Mouse (Mus musculus) hindbrain, embryonic 13.5 days (tissue): ENCODE results near the gene E130309D02Rik. TPM values are rescaled to one million over a fixed set of nuclear protein-coding genes. Genes with fewer than 3 reads are reported as not detected.
A peak's percentile ranks its signal among the peaks of the same experiment; 100 is the strongest.

Source experiments
- ATAC-seq: fragments of 200-750 bp; cut with Nextera tagmentation; 2 replicates; pipeline ENCODE4 v1.8.0; 2017; ENCODE audit warnings: moderate TSS enrichment; ENCODE audit not compliant: low FRiP score
- H3K27ac ChIP-seq: fragments of 300-500 bp; sonication (generic); 2 replicates; pipeline ENCODE4 v1.5.1; 2015; ENCODE audit warnings: inconsistent platforms, mild to moderate bottlenecking, moderate library complexity
- H3K27me3 ChIP-seq: fragments of 300-500 bp; sonication (generic); 2 replicates; pipeline ENCODE4 v1.6.1; 2015; ENCODE audit warnings: mild to moderate bottlenecking, inconsistent platforms
- H3K36me3 ChIP-seq: fragments of 300-500 bp; sonication (generic); 2 replicates; pipeline ENCODE4 v1.6.1; 2015; ENCODE audit warnings: mild to moderate bottlenecking, inconsistent platforms
- H3K4me1 ChIP-seq: fragments of 300-500 bp; sonication (generic); replicated peaks from 2 replicates; pipeline ENCODE4 v1.6.1; 2015; ENCODE audit warnings: inconsistent platforms
- H3K4me2 ChIP-seq: fragments of 300-500 bp; sonication (generic); 2 replicates; pipeline ENCODE4 v1.6.1; 2015; ENCODE audit warnings: inconsistent platforms, mild to moderate bottlenecking, moderate library complexity
- H3K4me3 ChIP-seq: fragments of 300-500 bp; sonication (generic); 2 replicates; pipeline ENCODE4 v1.5.1; 2015; ENCODE audit warnings: mild to moderate bottlenecking, inconsistent platforms
- H3K9ac ChIP-seq: fragments of 300-500 bp; sonication (generic); 2 replicates; pipeline ENCODE4 v1.6.1; 2015; ENCODE audit warnings: mild to moderate bottlenecking, inconsistent platforms
- H3K9me3 ChIP-seq: fragments of 300-500 bp; sonication (generic); 2 replicates; pipeline ENCODE4 v1.6.1; 2016; ENCODE audit warnings: inconsistent platforms
- WGBS: fragments of 180-500 bp; shearing (Covaris S2); methylation state at CpG from one replicate; pipeline ENCODE4 v1.1.7; 2015; 5-methylcytosine and 5-hydroxymethylcytosine counted together
- polyA plus RNA-seq: library from polyadenylated mRNA; unstranded; fragments of >200 nt; fragmentation: Nextera tagmentation; extraction: Ambion mirVana; gene quantifications from 2 replicates; pipeline ENCODE4 v1.2.1, GENCODE M21; 2015

The E130309D02Rik gene
- polyA plus RNA-seq, 1 experiment from 2014 or later, result 36.2 TPM

DNA sequence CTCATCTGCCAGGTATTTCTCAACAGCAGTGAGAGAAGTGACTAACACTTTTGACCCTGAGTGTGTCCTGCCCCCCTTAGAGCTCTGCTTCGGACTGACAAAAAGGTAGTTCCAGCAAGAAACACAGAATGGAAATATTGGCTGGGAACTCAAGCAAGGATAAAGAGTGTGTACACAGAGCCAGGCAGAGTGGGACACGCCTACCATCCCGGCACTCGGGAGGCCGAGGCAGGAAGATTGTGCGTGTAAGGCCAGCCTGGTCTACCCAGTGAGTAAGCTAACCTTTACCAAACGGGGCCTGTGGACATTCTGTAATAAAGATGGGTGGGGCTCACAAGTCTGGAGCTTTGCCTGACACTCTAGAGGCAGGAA is 19.9 kb upstream of the E130309D02Rik start:
- H3K36me3 ChIP-seq, result no peaks in the 10 kb centered on the region
- peak overlapping the region; percentile 16; the same call in 1 of the 2 replicates for H3K9ac ChIP-seq
- H3K27ac ChIP-seq, result no peak overlapping the region
- peaks cover 2% of the 10 kb centered on the region for H3K4me1 ChIP-seq
- H3K4me3 ChIP-seq, result no peak overlapping the region
- no peaks in the 10 kb centered on the region for H3K9me3 ChIP-seq
- 0 out of 2 replicates have a peak, but pooled peaks cover 3% of the 10 kb centered on the region for H3K27me3 ChIP-seq
- WGBS, result 92% methylated on average over 7 of the region's 7 CpGs
- no peak for ATAC-seq
- H3K4me2 ChIP-seq, result no peak overlapping the region

DNA sequence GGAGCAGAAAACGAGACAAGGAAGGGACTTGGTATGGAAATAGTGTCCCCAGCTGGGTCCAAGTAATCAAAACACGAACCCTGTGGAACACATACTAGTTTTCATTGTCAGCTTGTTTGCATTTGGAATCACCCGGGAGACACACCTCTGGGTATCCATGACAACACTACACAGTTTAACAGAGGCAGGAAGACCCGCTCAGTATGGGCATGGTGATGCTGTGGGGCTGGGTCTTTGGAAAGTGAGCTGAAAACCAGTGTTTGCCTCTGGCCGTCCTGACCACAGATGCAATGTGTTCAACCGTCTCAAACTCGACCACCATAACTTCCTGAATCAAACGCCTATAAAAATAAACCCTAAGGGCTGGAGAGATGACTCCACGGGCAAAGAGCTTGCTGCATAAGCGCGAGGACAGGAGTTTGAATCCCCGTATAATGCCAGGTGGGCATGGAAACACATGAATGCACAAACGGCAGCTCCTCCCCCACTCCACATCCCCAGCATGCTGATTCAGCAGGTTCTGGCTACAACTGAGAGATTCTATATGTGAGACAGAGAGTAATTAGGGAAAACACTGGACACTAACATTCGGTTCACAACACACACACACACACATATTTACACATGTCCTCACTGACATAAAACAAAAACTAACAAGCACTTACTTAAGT is 19.4 kb upstream of the E130309D02Rik start:
- Histone ChIP-seq H3K27me3 (0 out of 2 replicates have a peak, but pooled peaks cover 3% of the 10 kb centered on the region), H3K4me2 (no peak overlapping the region), H3K27ac (no peak overlapping the region), H3K9ac (peak overlapping the region; percentile 16; the same call in 1 of the 2 replicates), H3K4me1 (peaks cover 8% of the 10 kb centered on the region), H3K4me3 (no peak overlapping the region), H3K36me3 (no peaks in the 10 kb centered on the region), H3K9me3 (no peaks in the 10 kb centered on the region)
- no peak for ATAC-seq
- WGBS, result 64% methylated on average over 14 of the region's 14 CpGs

DNA sequence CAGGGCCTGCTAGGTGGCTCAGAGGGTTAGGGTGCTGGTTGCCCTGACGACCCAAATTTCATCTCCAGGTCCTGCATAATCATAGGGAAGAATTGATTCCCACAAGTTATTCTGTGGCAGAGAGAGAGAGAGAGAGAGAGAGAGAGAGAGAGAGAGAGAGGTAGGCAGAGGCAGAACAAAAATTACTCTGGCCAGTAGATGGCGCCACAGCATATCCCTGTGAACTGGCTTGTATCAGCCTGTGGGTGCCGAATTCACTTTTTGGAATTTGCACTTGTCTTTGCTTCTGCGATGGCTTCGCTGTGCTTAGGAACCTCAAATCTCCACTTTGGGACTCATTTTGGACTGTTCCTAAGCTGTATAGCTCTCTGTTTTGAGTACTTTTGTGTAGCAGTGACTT is 18.7 kb upstream of the E130309D02Rik start:
- Histone ChIP-seq H3K9me3 (no peaks in the 10 kb centered on the region), H3K36me3 (no peaks in the 10 kb centered on the region), H3K27ac (no peak overlapping the region), H3K4me1 (peaks cover 8% of the 10 kb centered on the region), H3K9ac (no peak overlapping the region), H3K4me3 (no peak overlapping the region), H3K4me2 (no peak overlapping the region), H3K27me3 (0 out of 2 replicates have a peak, but pooled peaks cover 3% of the 10 kb centered on the region)
- WGBS, result 16% methylated on average over 5 of the region's 5 CpGs
- no peak for ATAC-seq

DNA sequence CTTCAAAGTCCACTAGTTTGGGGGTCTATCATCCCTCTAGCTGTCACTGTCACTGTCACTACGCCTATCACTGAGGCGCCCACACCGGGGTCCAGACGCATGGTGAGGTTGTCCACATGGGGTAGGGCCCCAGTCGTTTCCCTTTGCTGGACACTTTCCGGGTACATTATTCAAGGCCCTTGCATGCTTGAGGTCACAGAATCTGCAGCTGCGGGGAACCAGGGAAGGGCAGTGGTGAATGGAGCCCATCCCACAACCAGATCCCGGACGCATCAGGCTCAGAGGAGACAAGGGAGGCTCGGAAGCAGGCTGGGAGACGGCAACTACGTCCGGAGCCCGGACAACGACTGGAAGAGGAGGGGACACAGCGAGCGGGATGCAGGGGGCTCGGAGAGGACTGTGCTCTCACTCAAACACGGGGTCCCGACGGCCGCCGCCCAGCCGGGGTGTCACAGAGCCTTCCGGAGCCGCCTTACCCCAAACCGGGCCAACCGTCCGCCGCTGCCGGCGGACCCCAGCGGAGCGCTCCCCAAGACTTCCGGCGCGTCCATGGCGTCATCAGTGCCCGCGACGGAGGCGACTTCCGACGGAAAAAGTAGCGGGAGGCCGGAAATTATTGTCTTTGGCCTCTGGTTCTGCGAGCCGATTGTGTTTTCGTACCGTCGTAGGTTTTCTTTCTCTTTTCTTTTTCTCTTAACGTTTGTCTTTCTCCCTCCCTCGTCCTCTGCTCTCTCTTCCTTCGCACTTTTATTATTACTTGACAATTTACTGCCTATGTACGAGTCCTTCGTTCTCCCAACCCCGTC is 13.7 kb upstream of the E130309D02Rik start, which contains the start of gene Zdhhc4:
TSS of gene Zdhhc4 (minus strand) at position 567 of the 806 bp plus-strand sequence.
- Histone ChIP-seq H3K4me3 (peak within 1 kb of the TSS; percentile 92), H3K4me1 (peaks cover 25% of the 10 kb centered on the region), H3K36me3 (peaks cover 31% of the 10 kb centered on the region), H3K27me3 (no peaks in the 10 kb centered on the region), H3K9ac (peak within 1 kb of the TSS; percentile 90), H3K9me3 (no peaks in the 10 kb centered on the region), H3K4me2 (peak within 1 kb of the TSS; percentile 95), H3K27ac (peak within 1 kb of the TSS; percentile 74)
- ATAC-seq, result peak; percentile 79
- WGBS, result under 1% methylated on average over 57 of the region's 57 CpGs

DNA sequence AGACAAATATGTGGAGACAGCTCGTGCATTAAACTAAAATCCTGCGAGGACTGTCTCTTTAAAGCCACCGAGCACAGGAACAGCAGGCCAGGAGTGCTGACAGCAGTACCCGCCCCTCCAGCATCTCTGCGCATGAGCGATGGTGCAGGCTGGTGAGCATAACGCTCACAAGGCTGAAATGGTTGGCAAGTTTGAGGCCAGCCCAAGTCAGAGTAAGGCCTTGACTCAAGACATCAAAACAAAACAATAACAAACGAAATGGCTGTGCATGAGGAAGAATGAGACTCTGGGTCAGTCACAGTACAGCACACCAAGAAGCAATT is 2.1 kb upstream of the E130309D02Rik start:
- no peaks in the 10 kb centered on the region for H3K27me3 ChIP-seq
- no peak for ATAC-seq
- H3K4me3 ChIP-seq, result no peak overlapping the region
- no peak overlapping the region for H3K9ac ChIP-seq
- WGBS, result 86% methylated on average over 8 of the region's 8 CpGs
- no peak overlapping the region for H3K4me2 ChIP-seq
- H3K4me1 ChIP-seq, result peaks cover 24% of the 10 kb centered on the region
- H3K36me3 ChIP-seq, result peaks cover 71% of the 10 kb centered on the region
- no peak overlapping the region for H3K27ac ChIP-seq
- H3K9me3 ChIP-seq, result no peaks in the 10 kb centered on the region

DNA sequence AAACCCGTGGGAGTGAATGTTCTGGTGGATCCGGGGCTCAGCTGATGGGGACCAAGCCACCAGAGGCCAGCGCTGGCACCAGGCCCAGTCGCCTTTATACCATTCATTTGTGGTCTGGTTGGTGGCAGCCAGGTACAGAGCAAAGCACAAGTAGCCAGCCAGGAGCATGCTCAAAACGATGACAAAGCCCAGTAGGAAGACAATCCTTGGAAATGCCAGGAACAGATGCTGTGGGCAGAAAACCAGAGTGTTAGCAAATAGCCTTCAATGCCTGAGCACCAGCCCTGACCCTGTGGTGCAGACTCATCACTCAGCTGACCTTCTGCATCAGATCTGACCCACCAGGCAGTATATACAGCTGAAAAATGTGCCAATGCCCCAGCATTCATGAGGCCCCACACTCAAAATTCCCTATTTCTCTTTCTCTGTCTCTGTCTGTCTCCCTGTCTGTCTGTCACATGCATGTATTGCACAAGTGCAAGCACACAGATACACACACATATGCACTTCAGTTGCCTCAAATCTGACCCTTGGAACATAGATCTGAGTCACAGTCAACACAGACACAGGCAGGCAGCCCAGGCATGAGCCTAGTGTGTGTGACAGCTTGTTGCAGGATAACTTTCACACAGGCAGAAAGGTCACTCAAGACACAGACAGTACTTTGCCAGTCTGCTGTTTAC is 1.6 kb upstream of the E130309D02Rik start:
- peaks cover 26% of the 10 kb centered on the region for H3K4me1 ChIP-seq
- H3K4me3 ChIP-seq, result no peak overlapping the region
- 0 out of 2 replicates have a peak overlapping the region, but pooled peaks have one; percentile 19 for H3K9ac ChIP-seq
- 86% methylated on average over 5 of the region's 5 CpGs for WGBS
- H3K27ac ChIP-seq, result no peak overlapping the region
- peaks cover 71% of the 10 kb centered on the region for H3K36me3 ChIP-seq
- no peak overlapping the region for H3K4me2 ChIP-seq
- no peaks in the 10 kb centered on the region for H3K9me3 ChIP-seq
- H3K27me3 ChIP-seq, result no peaks in the 10 kb centered on the region
- ATAC-seq, result no peak

DNA sequence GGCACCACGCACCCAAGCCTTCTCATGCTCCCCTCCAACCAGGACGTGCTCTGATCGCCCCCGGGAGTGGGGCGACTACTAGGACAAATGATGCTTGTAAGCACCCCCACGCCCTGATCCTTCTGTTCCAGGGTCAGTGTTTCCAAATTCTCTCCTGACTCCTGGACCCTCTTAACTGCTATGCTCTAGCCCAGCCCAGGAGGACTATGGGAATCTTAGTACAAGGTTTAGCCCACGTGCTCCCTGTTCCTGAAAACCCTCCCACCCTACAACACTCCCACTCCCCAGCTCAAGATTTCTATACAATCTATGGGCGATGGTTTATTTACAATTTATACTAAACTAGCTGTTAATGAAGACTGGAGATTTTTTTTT is 341 bp upstream of the E130309D02Rik start:
- H3K27ac ChIP-seq, result peak overlapping the region; percentile 98; the same call in 1 of the 2 replicates

DNA sequence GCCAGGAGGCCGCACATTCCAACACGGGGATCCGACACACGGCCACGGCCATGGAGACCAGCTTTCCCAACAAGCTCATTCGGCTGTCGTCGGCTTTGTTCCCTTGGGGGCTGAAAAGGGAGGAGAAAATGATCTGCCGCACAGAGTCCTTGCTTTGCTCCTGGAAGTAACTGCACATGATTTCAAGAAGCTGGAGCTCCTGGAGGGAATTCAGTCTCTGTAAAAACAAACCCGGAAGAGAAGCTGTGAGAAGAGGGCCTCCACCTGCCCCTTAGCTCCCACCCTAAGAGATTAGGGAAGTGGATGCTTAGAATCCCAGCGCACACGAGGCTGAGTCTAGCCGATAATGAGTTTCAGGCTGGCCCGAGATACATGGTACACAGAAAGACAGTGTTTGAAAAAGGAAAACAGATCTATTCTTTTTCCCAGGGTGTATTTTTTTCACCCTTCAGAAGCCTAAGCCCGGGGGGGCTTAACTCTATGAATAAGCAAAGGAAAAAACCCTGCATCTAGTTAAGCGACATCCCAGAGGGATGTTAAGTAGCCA is 904 bp downstream of the E130309D02Rik start:
- H3K4me2 ChIP-seq, result peak overlapping the region; percentile 86
- H3K4me3 ChIP-seq, result peak overlapping the region; percentile 86
- no peak for ATAC-seq
- peak overlapping the region; percentile 95 for H3K9ac ChIP-seq
- peaks cover 71% of the 10 kb centered on the region for H3K36me3 ChIP-seq
- H3K9me3 ChIP-seq, result no peaks in the 10 kb centered on the region
- H3K4me1 ChIP-seq, result peaks cover 45% of the 10 kb centered on the region
- WGBS, result 1% methylated on average over 16 of the region's 16 CpGs
- peak overlapping the region; percentile 98 for H3K27ac ChIP-seq
- H3K27me3 ChIP-seq, result no peaks in the 10 kb centered on the region

More for the DNA sequence above, 341 bp upstream of the E130309D02Rik start:
- Histone ChIP-seq H3K27me3 (no peaks in the 10 kb centered on the region), H3K4me3 (peak overlapping the region; percentile 86), H3K4me1 (peaks cover 39% of the 10 kb centered on the region), H3K9me3 (no peaks in the 10 kb centered on the region), H3K36me3 (peaks cover 71% of the 10 kb centered on the region), H3K4me2 (peak overlapping the region; percentile 86), H3K9ac (0 out of 2 replicates have a peak overlapping the region, but pooled peaks have one; percentile 26)
- no peak; the same call in 1 of the 2 replicates for ATAC-seq
- WGBS, result 12% methylated on average over 8 of the region's 8 CpGs

DNA sequence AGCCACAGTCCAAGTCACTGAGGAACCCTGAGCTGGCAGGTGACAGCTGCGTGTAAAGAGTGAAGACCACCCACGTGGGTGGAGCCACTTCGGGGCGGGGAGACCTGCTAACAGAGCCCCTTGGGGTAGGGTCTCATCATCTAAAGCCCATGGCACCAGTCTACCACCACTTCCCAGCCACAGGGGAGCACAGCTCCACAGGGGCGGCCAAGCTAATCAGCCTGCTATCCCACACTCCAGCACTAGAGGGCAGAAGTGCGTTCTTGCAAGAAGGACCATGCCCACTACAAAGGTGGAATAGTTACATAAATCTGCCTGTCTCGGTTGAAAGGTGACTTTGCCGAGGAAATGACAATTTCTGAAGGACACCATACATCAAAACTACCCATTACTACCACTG is 3.3 kb downstream of the E130309D02Rik start:
- 67% methylated on average over 8 of the region's 8 CpGs for WGBS
- Histone ChIP-seq H3K4me2 (no peak overlapping the region), H3K4me3 (no peak overlapping the region), H3K9me3 (no peaks in the 10 kb centered on the region), H3K9ac (0 out of 2 replicates have a peak overlapping the region, but pooled peaks have one; percentile 20), H3K27me3 (no peaks in the 10 kb centered on the region), H3K4me1 (peaks cover 50% of the 10 kb centered on the region), H3K36me3 (peaks cover 73% of the 10 kb centered on the region), H3K27ac (no peak overlapping the region)
- no peak for ATAC-seq

DNA sequence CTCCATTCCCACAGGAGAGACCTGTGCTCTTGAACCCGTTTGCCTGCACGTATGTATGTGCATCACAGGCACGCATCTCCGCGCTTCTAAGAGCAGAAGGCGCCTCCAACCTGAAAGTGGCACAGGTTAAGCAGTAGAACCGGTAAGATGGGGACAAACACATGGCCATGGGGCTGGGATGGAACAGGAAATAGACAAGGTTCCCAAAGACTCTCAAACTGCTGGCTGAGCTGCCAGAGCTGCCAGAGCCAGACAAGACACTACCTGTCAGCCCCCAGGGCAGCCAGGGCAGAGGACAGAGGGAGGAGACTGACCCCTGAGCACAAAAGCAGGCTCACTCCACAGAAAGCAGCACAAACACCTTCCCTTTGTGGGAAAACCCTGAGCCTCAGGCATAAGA is 5.2 kb downstream of the E130309D02Rik start:
- no peak overlapping the region for H3K9ac ChIP-seq
- no peak overlapping the region for H3K4me3 ChIP-seq
- no peaks in the 10 kb centered on the region for H3K27me3 ChIP-seq
- H3K27ac ChIP-seq, result no peak overlapping the region
- no peaks in the 10 kb centered on the region for H3K9me3 ChIP-seq
- ATAC-seq, result no peak
- 98% methylated on average over 7 of the region's 7 CpGs for WGBS
- peaks cover 83% of the 10 kb centered on the region for H3K36me3 ChIP-seq
- H3K4me2 ChIP-seq, result no peak overlapping the region
- peaks cover 55% of the 10 kb centered on the region for H3K4me1 ChIP-seq

DNA sequence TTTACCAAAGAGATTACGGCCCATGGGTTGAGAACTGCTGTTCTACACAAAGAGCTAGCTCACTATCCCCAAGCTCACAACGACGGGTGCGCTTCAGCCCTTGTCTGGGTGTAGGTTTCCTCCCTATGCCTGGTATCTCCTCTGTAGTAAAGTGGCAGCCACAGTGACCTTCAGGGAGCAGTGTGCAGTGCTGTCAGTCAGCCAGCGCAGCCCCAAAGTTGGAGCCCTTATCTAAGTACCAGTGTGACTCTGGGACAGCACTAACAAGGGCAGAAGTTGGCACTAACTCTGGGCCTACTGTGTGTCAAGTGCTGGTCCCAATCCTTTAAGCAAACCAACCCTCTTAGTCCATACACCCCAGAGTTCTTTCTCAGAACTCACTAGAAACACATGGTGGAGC is 6.3 kb downstream of the E130309D02Rik start:
- 94% methylated on average over 5 of the region's 5 CpGs for WGBS
- no peak for ATAC-seq
- Histone ChIP-seq H3K9me3 (no peaks in the 10 kb centered on the region), H3K4me2 (no peak overlapping the region), H3K36me3 (peaks cover 91% of the 10 kb centered on the region), H3K4me1 (peaks cover 55% of the 10 kb centered on the region), H3K27me3 (no peaks in the 10 kb centered on the region), H3K4me3 (no peak overlapping the region), H3K27ac (no peak overlapping the region), H3K9ac (no peak overlapping the region)

DNA sequence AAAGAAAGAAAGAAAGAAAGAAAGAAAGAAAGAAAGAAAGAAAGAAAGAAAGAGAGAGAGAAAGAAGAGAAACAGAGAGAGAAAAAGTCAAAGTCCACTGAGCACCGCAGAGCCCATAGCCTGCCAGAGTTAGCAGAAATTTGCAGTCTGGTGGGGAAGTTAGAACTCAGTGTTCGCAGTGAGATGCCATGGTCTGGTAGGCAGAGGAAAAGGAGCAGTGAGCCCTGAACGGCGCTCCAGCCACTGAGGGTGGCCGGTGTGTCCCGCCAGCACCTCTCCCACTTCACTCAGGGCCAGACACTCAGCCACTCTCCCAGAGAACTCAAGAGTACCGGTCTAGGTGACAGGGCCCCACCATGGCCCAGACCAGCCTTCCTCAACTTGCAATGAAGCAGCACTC is 10.9 kb downstream of the E130309D02Rik start:
- ATAC-seq, result no peak
- H3K27me3 ChIP-seq, result no peaks in the 10 kb centered on the region
- H3K4me2 ChIP-seq, result no peak overlapping the region
- peaks cover 18% of the 10 kb centered on the region for H3K4me1 ChIP-seq
- no peak overlapping the region for H3K9ac ChIP-seq
- no peaks in the 10 kb centered on the region for H3K9me3 ChIP-seq
- no peak overlapping the region for H3K27ac ChIP-seq
- no peak overlapping the region for H3K4me3 ChIP-seq
- H3K36me3 ChIP-seq, result peaks cover 96% of the 10 kb centered on the region
- WGBS, result 90% methylated on average over 7 of the region's 7 CpGs
